Mouse (Mus musculus): ENCODE results near the gene Stab2. TPM values are rescaled to one million over a fixed set of nuclear protein-coding genes. Genes with fewer than 3 reads are reported as not detected.

The Stab2 gene
- polyA plus RNA-seq, 1 experiment from 2014 or later, result 0.17 TPM

DNA sequence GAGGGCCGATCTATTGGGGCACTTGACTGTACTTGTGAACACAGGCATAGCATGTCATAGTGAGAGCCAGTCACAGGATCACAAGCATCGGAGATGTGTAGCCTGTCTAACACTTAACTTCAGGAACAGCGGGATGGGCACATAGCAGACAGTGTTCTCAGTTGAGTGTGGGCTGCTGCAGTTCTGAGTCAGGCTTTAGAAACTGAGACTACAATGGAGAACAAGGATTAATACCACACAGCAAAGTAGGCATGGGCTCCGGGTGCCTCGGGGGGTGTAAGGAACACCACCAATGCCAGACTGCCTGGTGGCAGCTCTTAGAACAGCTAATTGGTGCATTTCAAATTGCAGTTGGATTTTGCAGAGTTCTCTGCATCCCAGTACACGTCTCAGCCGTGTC is 186.8 kb downstream of the Stab2 start:
- no peak overlapping the region for H3K4me2 ChIP-seq (replicated peaks; ENCODE audit: low read depth)
- ATAC-seq (ENCODE audit: low FRiP score, low TSS enrichment) (no peak), DNase-seq (ENCODE audit: low spot score) (no peak)
- no peaks in the 10 kb centered on the region for H3K9me3 ChIP-seq (ENCODE audit: control insufficient read depth, low read length)
- TF ChIP-seq CTCF (IDR thresholded peaks at IDR 0.05; ENCODE audit: low read depth) (no peak), EP300 (optimal IDR thresholded peaks at IDR 0.05) (no peak)
- H3K4me3 ChIP-seq (ENCODE audit: low read depth, low read length), result no peak overlapping the region
- 91% methylated on average over 7 of the region's 7 CpGs for WGBS
- no peaks in the 10 kb centered on the region for H3K27me3 ChIP-seq (ENCODE audit: control insufficient read depth, insufficient read depth, low read length)
- peaks cover 12% of the 10 kb centered on the region for H3K36me3 ChIP-seq (ENCODE audit: control insufficient read depth, insufficient read depth, low read length)
- no peak overlapping the region for H3K9ac ChIP-seq (ENCODE audit: low read length)
- 0 out of 2 replicates have a peak, but pooled peaks cover 2% of the 10 kb centered on the region for H3K4me1 ChIP-seq (replicated peaks; ENCODE audit: control insufficient read depth, insufficient read depth)
- H3K27ac ChIP-seq (replicated peaks), result no peak overlapping the region

DNA sequence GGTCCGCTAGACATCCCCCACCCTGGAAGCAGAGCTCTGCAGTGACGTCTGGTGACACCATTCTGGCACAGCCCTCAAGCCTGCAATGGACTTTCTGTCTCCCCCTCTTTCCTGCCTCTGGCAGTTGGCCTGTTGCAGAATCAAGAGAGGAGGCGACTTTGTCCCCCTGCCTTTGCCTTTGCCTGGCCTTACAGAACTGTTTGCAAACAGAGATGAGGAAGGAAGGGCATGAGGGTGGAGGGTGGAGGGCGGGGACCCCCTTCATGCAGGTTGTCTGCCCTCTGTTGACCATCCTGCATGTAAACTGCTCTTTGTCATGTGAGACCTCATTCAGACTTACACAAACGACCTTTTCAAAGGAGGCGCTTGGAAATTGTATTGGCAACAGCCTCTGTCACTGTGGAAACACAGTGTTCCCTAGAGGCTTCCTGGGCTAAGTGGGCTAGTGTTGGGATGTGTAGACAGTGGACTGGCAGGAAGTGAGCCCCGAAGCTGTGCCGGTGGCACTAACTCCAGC is 188.1 kb downstream of the Stab2 start:
- WGBS, result 37% methylated on average over 8 of the region's 8 CpGs
- DNase-seq (ENCODE audit: low spot score) (peak; percentile 36), ATAC-seq (ENCODE audit: low FRiP score, low TSS enrichment) (peak; percentile 21; the same call in 1 of the 2 replicates)
- Histone ChIP-seq H3K4me1 (replicated peaks; ENCODE audit: control insufficient read depth, insufficient read depth) (0 out of 2 replicates have a peak, but pooled peaks cover 2% of the 10 kb centered on the region), H3K4me3 (ENCODE audit: low read depth, low read length) (no peak overlapping the region), H3K9ac (ENCODE audit: low read length) (no peak overlapping the region), H3K36me3 (ENCODE audit: control insufficient read depth, insufficient read depth, low read length) (peaks cover 9% of the 10 kb centered on the region), H3K27me3 (ENCODE audit: control insufficient read depth, insufficient read depth, low read length) (no peaks in the 10 kb centered on the region), H3K4me2 (replicated peaks; ENCODE audit: low read depth) (no peak overlapping the region), H3K9me3 (ENCODE audit: control insufficient read depth, low read length) (no peaks in the 10 kb centered on the region), H3K27ac (replicated peaks) (peak overlapping the region; percentile 71)
- TF ChIP-seq CTCF (IDR thresholded peaks at IDR 0.05; ENCODE audit: low read depth) (peak; percentile 15; the same call in 1 of the 2 replicates), EP300 (optimal IDR thresholded peaks at IDR 0.05) (no peak)

DNA sequence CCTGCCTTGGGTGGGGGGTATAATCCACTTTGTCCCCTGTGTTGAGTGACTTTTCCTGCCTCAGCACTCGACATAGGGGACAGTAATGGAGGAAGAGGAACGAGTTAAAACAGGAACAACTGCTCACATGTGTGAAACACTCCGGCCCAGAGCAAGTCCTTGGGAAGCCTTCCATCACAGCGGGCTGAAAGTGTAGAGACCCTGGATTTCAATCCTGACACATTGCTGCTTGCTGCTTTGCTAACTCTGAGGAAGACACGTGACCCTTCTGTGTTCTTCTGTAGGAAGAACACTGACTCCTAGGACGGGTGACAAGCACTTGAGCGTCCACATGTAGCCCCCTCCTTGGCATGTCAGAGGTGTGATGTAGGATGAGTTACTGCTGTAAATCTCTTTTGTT is 192.7 kb downstream of the Stab2 start:
- Histone ChIP-seq H3K9ac (ENCODE audit: low read length) (no peak overlapping the region), H3K36me3 (ENCODE audit: control insufficient read depth, insufficient read depth, low read length) (no peaks in the 10 kb centered on the region; the same call in 1 of the 2 replicates), H3K4me3 (ENCODE audit: low read depth, low read length) (no peak overlapping the region), H3K4me2 (replicated peaks; ENCODE audit: low read depth) (no peak overlapping the region), H3K4me1 (replicated peaks; ENCODE audit: control insufficient read depth, insufficient read depth) (0 out of 2 replicates have a peak, but pooled peaks cover 2% of the 10 kb centered on the region), H3K9me3 (ENCODE audit: control insufficient read depth, low read length) (no peaks in the 10 kb centered on the region), H3K27me3 (ENCODE audit: control insufficient read depth, insufficient read depth, low read length) (no peaks in the 10 kb centered on the region), H3K27ac (replicated peaks) (0 out of 2 replicates have a peak overlapping the region, but pooled peaks have one; percentile 30)
- no peak for ATAC-seq (ENCODE audit: low FRiP score, low TSS enrichment)
- TF ChIP-seq EP300 (optimal IDR thresholded peaks at IDR 0.05) (no peak), CTCF (IDR thresholded peaks at IDR 0.05; ENCODE audit: low read depth) (no peak)
- WGBS, result 81% methylated on average over 7 of the region's 7 CpGs
- no peak for DNase-seq (ENCODE audit: low spot score)

DNA sequence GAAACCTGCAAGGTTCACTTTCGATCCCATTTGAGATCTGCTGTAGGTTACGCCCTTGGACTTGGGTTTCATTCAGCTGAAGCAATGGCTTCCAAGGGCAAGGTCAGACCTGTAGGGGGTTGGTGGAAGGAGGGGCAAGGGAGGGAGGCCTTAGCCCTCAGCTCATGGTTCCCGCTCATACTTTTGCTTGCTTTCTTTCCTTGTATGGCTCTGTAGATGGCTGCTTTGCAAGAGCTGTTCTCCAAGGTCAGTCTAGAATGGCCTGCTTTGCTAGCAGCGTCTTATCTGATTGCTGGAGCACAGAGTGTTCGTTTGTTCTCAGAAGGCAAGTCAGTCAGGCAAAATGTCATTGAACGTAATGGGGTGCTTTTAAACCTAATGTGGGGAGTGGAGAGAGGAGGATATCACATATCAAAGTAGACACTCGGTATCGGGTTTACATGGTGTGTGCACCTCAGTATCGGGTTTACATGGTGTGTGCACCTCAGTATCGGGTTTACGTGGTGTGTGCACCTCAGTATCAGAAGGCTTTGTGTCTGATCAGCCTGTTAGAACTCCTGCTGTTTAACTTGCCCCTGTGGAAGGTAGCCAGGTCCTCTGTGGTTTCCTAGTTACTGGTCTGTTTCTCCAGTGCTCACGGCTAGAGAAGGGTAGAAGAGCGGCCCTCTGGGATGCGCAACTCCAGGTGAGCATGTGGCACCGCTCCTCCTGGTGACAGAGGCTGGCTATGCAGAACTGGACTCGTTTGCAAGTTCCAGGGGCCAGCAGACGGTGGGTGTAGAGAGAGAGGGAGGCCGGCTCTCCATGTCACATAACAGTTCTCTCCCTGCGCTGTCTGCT is 193.3 kb downstream of the Stab2 start:
- H3K9ac ChIP-seq (ENCODE audit: low read length), result no peak overlapping the region

DNA sequence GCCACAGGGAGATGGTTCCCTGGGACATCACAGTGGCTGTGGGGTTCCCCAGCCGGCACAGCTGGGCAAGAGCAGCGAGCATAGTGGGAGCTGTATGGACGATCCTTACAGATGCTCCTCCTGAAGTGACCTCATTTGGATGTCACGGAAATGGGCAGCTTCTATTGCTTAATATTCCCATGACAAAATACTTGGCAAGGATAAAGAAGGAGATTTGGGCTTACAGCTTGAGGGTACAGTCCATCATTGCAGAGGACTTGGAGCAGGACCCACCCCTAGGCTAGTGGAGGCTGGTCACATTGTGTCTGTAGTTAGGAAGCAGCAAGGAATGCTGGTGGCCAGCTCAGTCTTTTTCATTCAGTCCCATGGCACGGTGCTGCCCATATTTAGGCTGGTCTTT is 197.2 kb downstream of the Stab2 start:
- no peak overlapping the region for H3K4me2 ChIP-seq (replicated peaks; ENCODE audit: low read depth)
- H3K9me3 ChIP-seq (ENCODE audit: control insufficient read depth, low read length), result no peaks in the 10 kb centered on the region
- H3K9ac ChIP-seq (ENCODE audit: low read length), result no peak overlapping the region
- no peaks in the 10 kb centered on the region for H3K4me1 ChIP-seq (replicated peaks; ENCODE audit: control insufficient read depth, insufficient read depth)
- H3K27me3 ChIP-seq (ENCODE audit: control insufficient read depth, insufficient read depth, low read length), result no peaks in the 10 kb centered on the region
- WGBS, result 87% methylated on average over 5 of the region's 5 CpGs
- H3K27ac ChIP-seq (replicated peaks), result no peak overlapping the region
- no peak for ATAC-seq (ENCODE audit: low FRiP score, low TSS enrichment)
- H3K36me3 ChIP-seq (ENCODE audit: control insufficient read depth, insufficient read depth, low read length), result 0 out of 2 replicates have a peak, but pooled peaks cover 3% of the 10 kb centered on the region
- no peak for DNase-seq (ENCODE audit: low spot score)
- no peak for TF ChIP-seq EP300 (optimal IDR thresholded peaks at IDR 0.05)
- no peak for TF ChIP-seq CTCF (IDR thresholded peaks at IDR 0.05; ENCODE audit: low read depth)
- no peak overlapping the region for H3K4me3 ChIP-seq (ENCODE audit: low read depth, low read length)

More for the DNA sequence above, 193.3 kb downstream of the Stab2 start:
- DNase-seq (ENCODE audit: low spot score) (peak; percentile 69), ATAC-seq (ENCODE audit: low FRiP score, low TSS enrichment) (peak; percentile 86)
- no peaks in the 10 kb centered on the region for H3K9me3 ChIP-seq (ENCODE audit: control insufficient read depth, low read length)
- H3K4me2 ChIP-seq (replicated peaks; ENCODE audit: low read depth), result peak overlapping the region; percentile 11; the same call in 1 of the 2 replicates
- H3K27me3 ChIP-seq (ENCODE audit: control insufficient read depth, insufficient read depth, low read length), result no peaks in the 10 kb centered on the region
- H3K4me1 ChIP-seq (replicated peaks; ENCODE audit: control insufficient read depth, insufficient read depth), result no peaks in the 10 kb centered on the region
- no peak overlapping the region for H3K4me3 ChIP-seq (ENCODE audit: low read depth, low read length)
- no peaks in the 10 kb centered on the region; the same call in 1 of the 2 replicates for H3K36me3 ChIP-seq (ENCODE audit: control insufficient read depth, insufficient read depth, low read length)
- WGBS, result 60% methylated on average over 19 of the region's 19 CpGs
- H3K27ac ChIP-seq (replicated peaks), result peak overlapping the region; percentile 81
- TF ChIP-seq CTCF (IDR thresholded peaks at IDR 0.05; ENCODE audit: low read depth) (peak; percentile 33), EP300 (optimal IDR thresholded peaks at IDR 0.05) (no peak)

DNA sequence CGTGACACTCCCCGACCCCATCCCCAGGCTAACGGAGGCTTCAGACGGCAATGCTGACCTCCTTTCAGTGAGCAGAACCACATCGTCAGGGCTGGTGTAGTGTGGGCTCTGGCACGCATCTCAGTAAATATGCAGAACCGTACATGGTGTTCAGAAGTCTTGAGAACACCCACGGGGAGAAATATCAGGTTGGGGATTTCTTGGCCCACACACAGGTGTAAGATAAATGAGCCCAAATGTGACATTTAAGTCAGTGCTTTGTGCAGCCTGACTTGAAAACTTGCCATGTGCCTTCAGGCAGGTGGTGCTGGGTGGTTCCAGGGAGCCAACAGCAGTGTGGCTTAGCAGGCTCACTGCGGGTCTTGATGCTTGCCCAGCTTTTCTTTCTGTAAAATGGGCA is 197.8 kb downstream of the Stab2 start:
- ATAC-seq (ENCODE audit: low FRiP score, low TSS enrichment) (no peak), DNase-seq (ENCODE audit: low spot score) (no peak)
- 0 out of 2 replicates have a peak, but pooled peaks cover 3% of the 10 kb centered on the region for H3K36me3 ChIP-seq (ENCODE audit: control insufficient read depth, insufficient read depth, low read length)
- no peaks in the 10 kb centered on the region for H3K4me1 ChIP-seq (replicated peaks; ENCODE audit: control insufficient read depth, insufficient read depth)
- TF ChIP-seq EP300 (optimal IDR thresholded peaks at IDR 0.05) (no peak), CTCF (IDR thresholded peaks at IDR 0.05; ENCODE audit: low read depth) (no peak)
- 70% methylated on average over 9 of the region's 9 CpGs for WGBS
- no peaks in the 10 kb centered on the region for H3K9me3 ChIP-seq (ENCODE audit: control insufficient read depth, low read length)
- H3K27ac ChIP-seq (replicated peaks), result no peak overlapping the region
- H3K4me3 ChIP-seq (ENCODE audit: low read depth, low read length), result no peak overlapping the region
- no peak overlapping the region for H3K9ac ChIP-seq (ENCODE audit: low read length)
- H3K4me2 ChIP-seq (replicated peaks; ENCODE audit: low read depth), result no peak overlapping the region
- no peaks in the 10 kb centered on the region for H3K27me3 ChIP-seq (ENCODE audit: control insufficient read depth, insufficient read depth, low read length)
